Mouse (Mus musculus): ENCODE results near the gene Slc44a2. TPM values are rescaled to one million over a fixed set of nuclear protein-coding genes. Genes with fewer than 3 reads are reported as not detected.

The Slc44a2 gene
- total RNA-seq, 2 experiments from 2014 or later: 40.3 to 50.5 TPM

DNA sequence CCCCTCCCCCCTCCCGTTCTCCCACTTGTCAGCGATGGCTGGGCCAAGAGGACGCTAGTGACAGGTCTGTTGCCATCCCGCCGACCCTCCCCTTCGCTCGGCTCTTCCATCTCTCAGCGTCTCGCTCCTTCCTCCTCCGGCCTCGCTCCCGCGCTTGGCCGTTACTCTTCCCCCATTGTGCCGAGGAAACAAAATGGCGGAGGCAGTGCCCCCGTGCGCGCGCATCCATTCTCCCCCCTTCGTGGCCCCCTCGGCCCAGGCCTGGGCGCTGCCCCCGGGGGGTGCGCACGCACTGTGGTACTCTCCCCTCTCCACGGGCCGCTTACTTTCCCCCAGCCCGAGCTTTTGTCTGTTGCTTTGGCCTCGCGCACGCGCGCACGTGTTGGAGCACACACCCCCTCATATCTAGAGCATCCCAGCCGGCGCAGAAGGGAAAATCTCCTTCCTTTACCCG is 47.7 kb downstream of the Slc44a2 start:
- DNase-seq (ENCODE audit: low spot score in 2 of 2): peak; percentile 52 to 60

DNA sequence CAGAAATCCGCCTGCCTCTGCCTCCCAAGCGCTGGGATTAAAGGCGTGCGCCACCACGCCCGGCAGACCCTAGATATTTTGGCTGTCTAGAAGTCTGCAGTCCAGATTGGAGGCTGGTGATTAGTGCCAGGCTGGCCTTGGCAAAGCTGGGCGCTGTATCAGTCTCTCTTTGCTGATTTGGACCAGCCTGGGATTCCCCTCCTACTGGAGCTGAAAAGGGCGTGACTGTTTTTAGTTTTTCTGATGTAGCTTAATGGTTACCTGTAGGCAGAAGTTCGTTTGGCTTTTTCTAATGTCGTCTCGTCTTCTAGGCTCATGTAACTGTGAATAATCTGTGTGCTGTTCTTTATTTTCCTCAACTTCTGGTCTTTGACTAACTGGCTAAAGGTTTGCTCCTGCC is 48.6 kb downstream of the Slc44a2 start:
- no peak for DNase-seq (ENCODE audit: low spot score in 2 of 2)

DNA sequence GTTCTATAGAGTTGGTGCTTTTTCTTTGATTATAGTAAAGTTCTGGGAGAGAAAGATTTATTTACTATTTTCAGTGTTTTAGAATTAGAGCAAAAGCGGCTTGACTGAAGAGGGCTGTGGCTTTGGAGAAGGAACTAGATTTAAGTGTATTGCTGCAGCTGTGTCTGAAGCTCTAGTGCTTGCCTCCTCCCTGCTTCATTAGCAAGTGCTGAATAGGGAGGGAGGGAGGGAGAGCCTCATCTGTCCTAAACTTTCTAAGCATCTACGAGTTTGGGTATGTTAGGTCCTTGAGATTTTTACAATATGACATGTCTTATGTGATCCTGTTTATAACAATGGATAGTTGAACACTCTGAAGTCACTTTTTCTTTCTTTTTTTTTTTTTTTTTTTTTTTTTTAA is 50.4 kb downstream of the Slc44a2 start:
- DNase-seq (ENCODE audit: low spot score in 2 of 2): no peak

DNA sequence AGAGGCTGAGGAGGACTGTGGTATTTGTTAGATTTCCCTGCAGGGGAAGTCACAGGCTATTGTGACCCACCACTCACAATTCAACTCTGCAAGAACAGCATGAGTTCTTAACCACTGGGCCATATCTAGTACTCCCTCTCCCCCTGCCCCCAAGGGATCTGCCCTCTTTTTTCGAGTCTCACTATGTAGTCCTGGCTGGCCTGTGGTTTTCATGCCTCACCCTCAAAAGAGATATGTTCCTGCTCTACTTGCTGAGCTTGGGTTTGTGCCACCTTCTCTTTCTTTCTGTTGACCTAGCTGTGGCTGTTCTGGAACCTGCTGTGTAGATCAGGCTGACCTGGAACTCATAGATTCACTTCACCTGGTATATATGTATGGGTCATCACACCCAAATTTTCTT is 52.0 kb downstream of the Slc44a2 start:
- no peak for DNase-seq (ENCODE audit: low spot score in 2 of 2)

DNA sequence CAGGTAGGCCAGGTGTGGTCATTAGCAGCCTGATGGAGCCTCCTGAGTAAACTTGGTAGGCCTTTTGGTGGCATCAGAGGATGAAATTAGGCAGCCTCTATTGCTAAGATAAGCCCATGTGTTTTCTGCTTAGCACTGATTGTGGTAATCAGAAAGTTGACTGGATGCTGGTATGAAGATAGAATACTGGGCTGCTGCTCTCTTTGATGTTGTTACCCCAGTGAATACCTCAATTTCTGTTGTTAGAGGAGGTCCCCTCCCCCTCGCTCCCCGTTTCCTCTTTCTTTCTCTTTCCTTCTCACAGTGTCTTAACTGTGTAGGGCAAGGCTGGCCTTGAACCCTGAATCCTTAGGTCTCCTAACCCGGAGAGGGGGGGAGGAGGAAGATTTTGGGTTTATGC is 58.7 kb downstream of the Slc44a2 start:
- DNase-seq (ENCODE audit: low spot score in 2 of 2): no peak

DNA sequence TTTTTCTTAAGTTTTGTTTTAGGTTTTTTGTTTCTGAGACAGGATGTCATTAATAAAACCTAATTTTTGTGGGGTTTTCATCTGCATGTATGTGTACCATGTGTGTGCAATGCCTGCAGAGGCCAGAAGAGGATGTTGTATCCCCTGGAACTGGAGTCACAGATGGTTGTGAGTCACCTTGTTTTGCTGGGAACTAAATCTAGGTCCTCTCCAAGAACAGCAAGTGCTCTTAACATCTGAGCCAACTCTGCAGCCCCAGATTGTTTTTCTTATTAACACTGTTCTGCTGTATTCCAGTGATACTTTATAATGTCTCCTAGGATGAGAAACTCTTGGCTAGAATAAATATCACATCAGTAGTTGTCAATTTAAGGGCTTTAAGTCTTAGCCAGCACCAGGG is 60.4 kb downstream of the Slc44a2 start:
- DNase-seq (ENCODE audit: low spot score in 2 of 2): no peak

DNA sequence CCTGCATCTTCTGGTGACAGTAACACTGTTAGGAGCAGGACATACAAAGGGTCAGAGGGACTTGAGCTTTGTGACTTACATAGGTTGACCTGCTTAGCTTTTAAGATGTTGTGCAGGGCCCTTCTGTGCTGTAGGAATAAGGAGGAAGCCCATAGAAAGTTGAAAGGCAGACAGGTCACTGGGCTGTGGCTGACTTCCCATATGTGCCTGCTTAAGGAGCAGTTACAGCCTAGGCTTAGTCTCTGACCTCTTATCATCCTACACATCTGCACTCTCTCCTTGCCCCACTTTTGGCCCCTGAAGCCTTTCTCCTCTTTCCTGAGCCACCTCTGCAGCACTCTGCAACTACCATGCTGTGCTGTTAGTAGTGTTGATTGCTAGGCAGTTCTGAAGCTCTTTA is 63.5 kb downstream of the Slc44a2 start:
- DNase-seq (ENCODE audit: low spot score in 2 of 2): no peak

DNA sequence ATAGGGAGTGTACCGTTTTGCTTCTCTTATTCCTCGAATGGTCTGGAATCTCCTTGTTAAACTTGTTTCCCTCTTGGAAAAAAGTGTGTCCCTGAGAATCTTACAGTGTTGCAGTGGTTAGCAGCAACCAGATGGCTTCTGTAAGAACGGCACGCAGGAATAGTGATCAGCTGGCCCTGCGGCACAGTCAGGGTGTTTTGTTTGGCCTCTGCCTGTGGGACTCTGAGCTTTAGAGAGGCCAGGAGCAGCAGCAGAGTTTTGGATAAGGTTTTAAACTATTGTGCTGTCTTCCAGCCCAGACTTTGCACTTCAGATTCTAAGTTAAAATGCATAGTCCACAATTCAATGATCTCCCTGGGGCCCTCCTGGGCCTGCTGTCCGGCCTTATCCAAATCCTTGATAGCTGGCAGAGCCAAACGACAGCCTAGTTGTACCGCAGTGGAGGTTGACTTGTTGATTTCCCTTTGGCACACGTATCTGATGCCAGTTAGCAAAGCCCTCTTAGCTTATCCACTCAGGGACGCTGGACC is 72.2 kb downstream of the Slc44a2 start:
- DNase-seq (ENCODE audit: low spot score in 2 of 2): no peak

DNA sequence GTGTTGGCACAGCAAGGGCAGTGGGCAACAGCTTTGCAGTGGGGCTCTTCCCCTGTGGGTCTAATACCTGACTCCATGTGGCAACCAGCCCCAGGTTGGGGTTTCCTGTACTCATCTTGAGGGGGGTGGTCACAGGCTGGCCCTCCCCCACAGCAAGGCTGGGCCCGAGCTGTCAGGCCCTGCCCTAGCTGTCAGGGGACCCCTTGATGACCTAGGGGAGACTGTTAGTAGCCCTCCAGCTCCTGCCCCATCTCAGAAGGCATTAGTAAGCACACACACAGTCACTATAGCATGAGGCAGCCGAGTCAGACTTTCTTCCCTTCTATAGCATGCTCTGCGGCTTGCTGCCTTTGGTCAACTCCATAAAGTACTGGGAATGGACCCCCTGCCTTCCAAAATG is 75.2 kb downstream of the Slc44a2 start:
- DNase-seq (ENCODE audit: low spot score in 2 of 2): no peak

DNA sequence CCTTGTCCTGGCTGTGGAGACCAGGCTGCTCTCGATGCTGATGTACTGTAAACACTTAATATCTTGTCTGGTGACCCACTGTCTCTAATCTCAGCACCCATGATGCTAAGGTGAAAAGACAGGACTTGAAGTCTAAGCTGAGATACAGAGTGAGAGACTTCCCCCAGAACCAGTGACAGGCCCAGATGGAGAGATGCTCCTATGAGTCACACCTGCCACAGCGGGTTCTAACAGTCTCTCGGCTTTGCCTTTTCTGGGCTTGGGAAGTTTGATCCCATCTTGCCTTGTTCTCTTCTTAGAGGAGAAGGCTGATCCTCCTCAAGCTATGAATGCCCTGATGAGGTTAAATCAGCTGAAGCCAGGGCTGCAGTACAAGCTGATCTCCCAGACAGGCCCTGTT is 76.7 kb downstream of the Slc44a2 start:
- DNase-seq (ENCODE audit: low spot score in 2 of 2): no peak

DNA sequence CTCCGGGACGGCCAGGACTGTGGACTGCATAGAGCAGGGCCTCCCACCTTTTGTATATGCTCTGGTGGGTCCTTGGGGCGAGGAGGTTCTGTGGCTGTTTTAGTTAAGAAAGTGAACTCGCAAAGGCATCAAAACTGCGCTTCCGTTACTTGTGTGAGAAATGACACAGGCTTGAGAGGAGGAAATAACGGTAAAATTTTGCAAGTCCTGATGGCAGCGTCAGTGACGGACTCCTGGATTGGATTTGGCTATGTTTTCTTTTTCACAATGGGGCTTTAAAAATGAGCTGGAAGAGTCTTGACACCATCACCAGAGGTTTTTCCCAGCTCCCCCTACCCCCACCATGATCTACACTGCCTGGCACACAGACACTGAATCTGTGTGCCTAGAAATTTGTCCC is 80.5 kb downstream of the Slc44a2 start:
- no peak for DNase-seq (ENCODE audit: low spot score in 2 of 2)

DNA sequence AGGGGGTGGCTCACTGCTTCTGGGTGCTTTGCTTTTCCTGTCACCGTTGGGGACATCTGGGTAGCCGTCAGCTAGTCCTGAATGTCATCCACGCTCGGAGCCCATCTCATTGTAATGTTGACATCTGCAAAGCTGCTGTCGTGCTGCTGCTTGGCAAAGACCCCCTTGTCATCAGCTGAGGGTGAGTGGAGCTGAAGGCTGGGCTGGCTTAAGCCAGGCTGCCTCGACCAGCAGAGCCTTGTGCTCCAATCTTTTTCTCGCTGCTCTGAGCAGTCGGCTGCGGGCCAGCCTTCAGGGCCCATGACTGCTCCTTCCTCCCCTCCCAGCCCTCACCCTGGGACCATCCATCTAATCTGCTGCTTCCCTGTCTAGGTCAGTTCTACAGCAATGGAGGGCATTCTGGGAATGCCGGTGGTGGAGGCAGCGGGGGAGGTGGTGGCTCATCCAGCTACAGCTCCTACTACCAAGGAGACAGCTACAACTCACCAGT is 82.3 kb downstream of the Slc44a2 start:
- DNase-seq (ENCODE audit: low spot score in 2 of 2): no peak

DNA sequence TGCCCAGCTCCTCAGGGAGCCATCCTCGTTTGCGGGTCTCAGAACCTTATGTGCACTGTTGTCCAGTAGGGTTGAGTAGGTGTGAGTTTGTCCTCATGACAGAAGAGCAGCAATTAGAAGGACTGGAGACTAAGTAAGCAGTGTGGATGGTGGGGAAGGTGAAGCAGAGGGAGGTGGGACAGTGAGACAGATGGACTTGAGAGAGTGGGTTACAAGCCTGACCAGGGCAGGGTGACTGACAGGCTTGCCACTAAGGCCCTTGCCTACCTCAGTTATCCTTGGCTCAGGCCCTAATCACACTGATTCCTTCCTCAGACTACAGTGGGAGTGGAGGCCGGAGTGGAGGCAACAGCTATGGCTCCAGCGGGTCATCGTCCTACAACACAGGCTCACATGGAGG is 83.2 kb downstream of the Slc44a2 start:
- no peak for DNase-seq (ENCODE audit: low spot score in 2 of 2)

Other genes starting within 250 kb of the Slc44a2 start
- gene Gm49373, start 247.6 kb upstream of the Slc44a2 start, total RNA-seq (2021): 1 to 10 TPM; 2.2 to 2.9 TPM
- 10 to 100 TPM; 61.3 to 65.4 TPM for gene Fdx1l, start 247.1 kb upstream of the Slc44a2 start, total RNA-seq (2021)
- 1 to 10 TPM; 1.6 to 1.8 TPM for gene Gm38431, start 228.7 kb upstream of the Slc44a2 start, total RNA-seq (2021)
- 10 to 100 TPM; 25.3 to 28.0 TPM for gene Raver1, start 228.7 kb upstream of the Slc44a2 start, total RNA-seq (2021)
- 10 to 100 TPM; 12.6 to 12.7 TPM for gene Tyk2, start 189.5 kb upstream of the Slc44a2 start, total RNA-seq (2021)
- 100 to 1,000 TPM; 153 to 154 TPM for gene Cdc37, start 170.7 kb upstream of the Slc44a2 start, total RNA-seq (2021)
- 10 to 100 TPM; 84.8 to 98.3 TPM for gene Pde4a, start 155.0 kb upstream of the Slc44a2 start, total RNA-seq (2021)
- gene Keap1, start 81.3 kb upstream of the Slc44a2 start, total RNA-seq (2021): 10 to 100 TPM; 53.4 to 58.0 TPM
- gene S1pr5, start 72.3 kb upstream of the Slc44a2 start, total RNA-seq (2021): 10 to 100 TPM in 1 of 2 experiments, 1 to 10 TPM in 1; 9.7 to 10.7 TPM
- gene Atg4d, start 55.4 kb upstream of the Slc44a2 start, total RNA-seq (2021): 10 to 100 TPM; 46.4 to 49.9 TPM
- 10 to 100 TPM; 36.8 to 38.5 TPM for gene Kri1, start 32.7 kb upstream of the Slc44a2 start, total RNA-seq (2021)
- 10 to 100 TPM; 52.9 to 61.6 TPM for gene Cdkn2d, start 29.3 kb upstream of the Slc44a2 start, total RNA-seq (2021)
- gene Ap1m2, start 8.4 kb upstream of the Slc44a2 start, total RNA-seq (2021): 1 to 10 TPM; 1.6 TPM
- 10 to 100 TPM; 79.2 to 81.4 TPM for gene Ilf3, start 47.2 kb downstream of the Slc44a2 start, total RNA-seq (2021)
- 10 to 100 TPM; 21.1 to 25.8 TPM for gene Qtrt1, start 91.1 kb downstream of the Slc44a2 start, total RNA-seq (2021)
- 10 to 100 TPM; 50.5 to 53.1 TPM for gene Dnm2, start 104.2 kb downstream of the Slc44a2 start, total RNA-seq (2021)
- gene Tmed1, start 189.6 kb downstream of the Slc44a2 start, total RNA-seq (2021): 10 to 100 TPM; 12.9 to 13.7 TPM
- gene AB124611, start 205.5 kb downstream of the Slc44a2 start, total RNA-seq (2021): under 1 TPM; 0.28 to 0.37 TPM
- gene Carm1, start 226.2 kb downstream of the Slc44a2 start, total RNA-seq (2021): 10 to 100 TPM; 73.8 to 74.8 TPM